In the genomic region with DNA sequence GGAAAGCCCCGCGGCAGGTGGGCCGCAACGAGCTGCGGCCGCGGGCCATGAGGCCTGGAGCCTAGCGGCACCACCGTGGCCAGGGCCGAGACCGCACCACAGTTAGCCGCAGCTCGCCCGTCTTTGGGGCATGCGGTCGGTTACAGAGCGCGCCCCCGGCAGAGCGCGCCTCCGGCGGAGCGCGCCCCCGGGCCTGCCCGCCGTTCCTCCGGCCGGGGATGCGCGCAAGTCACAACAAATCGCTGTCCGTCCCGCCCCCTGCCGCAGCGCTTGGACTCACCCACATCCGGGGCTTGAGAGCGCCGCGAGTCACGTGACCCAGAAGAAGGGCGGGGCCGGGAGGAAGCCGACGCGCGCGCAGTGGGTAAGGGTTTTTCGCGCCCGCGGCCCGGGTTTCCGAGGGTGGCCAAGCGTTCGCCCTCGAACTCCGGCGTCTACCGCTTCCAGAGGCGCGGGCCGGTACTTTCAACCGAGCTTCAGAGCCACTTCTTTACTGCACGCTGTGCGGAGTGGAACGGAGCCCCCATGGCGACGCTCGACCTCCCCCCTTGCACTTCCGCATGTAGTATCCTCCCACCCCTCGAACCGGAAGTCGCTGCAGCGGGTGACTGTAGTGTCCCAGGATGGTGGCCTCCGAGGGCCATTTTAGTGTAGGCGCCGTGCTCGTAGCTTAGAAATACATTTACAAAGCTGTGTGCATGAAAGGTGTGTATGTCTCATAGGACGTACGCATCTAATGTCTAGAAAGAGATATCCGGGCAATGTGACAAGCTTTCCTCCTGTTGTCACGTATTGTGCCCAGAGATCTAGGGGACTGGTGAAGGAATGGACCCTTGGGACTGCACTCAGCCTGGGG, we compare ENCODE assay signal across 8 mouse cellular contexts. TPM values are rescaled to one million over a fixed set of nuclear protein-coding genes. Genes with fewer than 3 reads are reported as not detected.
A peak's percentile ranks its signal among the peaks of the same experiment; 100 is the strongest.
DNase-seq lines count a peak whose midpoint lies in the region; ATAC-seq lines count a peak whose summit lies in the region.

A gene (plus strand): TSS at position 314 of the 856 bp plus-strand sequence.
A gene (minus strand): TSS at position 552 of the 856 bp plus-strand sequence.

- H3K4me1 ChIP-seq in heart, embryonic 13.5 days: peaks cover 41% of the 10 kb centered on the region
- H3K4me1 ChIP-seq in liver, embryonic 12.5 days: peaks cover 40% of the 10 kb centered on the region
- H3K4me1 ChIP-seq in stomach, embryonic 15.5 days: peaks cover 14% of the 10 kb centered on the region

- WGBS in heart, embryonic 13.5 days: under 1% methylated on average over 79 of the region's 84 CpGs
- under 1% methylated on average over 81 of the region's 84 CpGs for WGBS in liver, embryonic 12.5 days (ENCODE audit: insufficient replicate concordance)
- under 1% methylated on average over 83 of the region's 84 CpGs for WGBS in stomach, embryonic 15.5 days

- H3K27me3 ChIP-seq in heart, embryonic 13.5 days (replicated peaks): no peaks in the 10 kb centered on the region
- no peaks in the 10 kb centered on the region for H3K27me3 ChIP-seq in liver, embryonic 12.5 days (replicated peaks)
- no peaks in the 10 kb centered on the region for H3K27me3 ChIP-seq in stomach, embryonic 15.5 days (replicated peaks)

- H3K9ac ChIP-seq in heart, embryonic 13.5 days: peak within 1 kb of the TSS; percentile 98
- H3K9ac ChIP-seq in liver, embryonic 12.5 days: peak within 1 kb of the TSS; percentile 98
- peak within 1 kb of the TSS; percentile 99 for H3K9ac ChIP-seq in stomach, embryonic 15.5 days

- H3K4me2 ChIP-seq in heart, embryonic 13.5 days: peak within 1 kb of the TSS; percentile 77
- peak within 1 kb of the TSS; percentile 81 for H3K4me2 ChIP-seq in liver, embryonic 12.5 days
- H3K4me2 ChIP-seq in stomach, embryonic 15.5 days: peak within 1 kb of the TSS; percentile 71

- peak within 1 kb of the TSS; percentile 96 for H3K27ac ChIP-seq in heart, embryonic 13.5 days (replicated peaks)
- peak within 1 kb of the TSS; percentile 94 for H3K27ac ChIP-seq in liver, embryonic 12.5 days
- peak within 1 kb of the TSS; percentile 97 for H3K27ac ChIP-seq in stomach, embryonic 15.5 days

- peak; percentile 90 for ATAC-seq in erythroid progenitor cell, adult 5-6 weeks (replicated peaks; ENCODE audit: low FRiP score, poor library complexity, severe bottlenecking)
- ATAC-seq in heart, embryonic 13.5 days (ENCODE audit: extremely low read depth, insufficient number of reproducible peaks, low FRiP score, low TSS enrichment): peak; percentile 95
- ATAC-seq in liver, embryonic 12.5 days: peak; percentile 92
- peak; percentile 94 for ATAC-seq in stomach, embryonic 15.5 days (ENCODE audit: insufficient read depth, low FRiP score, low read depth)

- H3K36me3 ChIP-seq in heart, embryonic 13.5 days: peaks cover 14% of the 10 kb centered on the region
- 0 out of 2 replicates have a peak, but pooled peaks cover 3% of the 10 kb centered on the region for H3K36me3 ChIP-seq in liver, embryonic 12.5 days
- no peaks in the 10 kb centered on the region for H3K36me3 ChIP-seq in stomach, embryonic 15.5 days

- H3K4me3 ChIP-seq in heart, embryonic 13.5 days: peak within 1 kb of the TSS; percentile 92
- H3K4me3 ChIP-seq in liver, embryonic 12.5 days: peak within 1 kb of the TSS; percentile 96
- H3K4me3 ChIP-seq in stomach, embryonic 15.5 days (replicated peaks): peak within 1 kb of the TSS; percentile 94

- H3K9me3 ChIP-seq in heart, embryonic 13.5 days: no peaks in the 10 kb centered on the region
- no peaks in the 10 kb centered on the region for H3K9me3 ChIP-seq in liver, embryonic 12.5 days (replicated peaks)
- H3K9me3 ChIP-seq in stomach, embryonic 15.5 days: no peaks in the 10 kb centered on the region

- DNase-seq in CD4-positive helper T cell, adult 2 months (ENCODE audit: low read depth, low spot score): peak; percentile 97
- DNase-seq in brain, embryonic 18.5 days (ENCODE audit: low read depth, low spot score): peak; percentile 95
- DNase-seq in kidney, postnatal 10 days: peak; percentile 99
- DNase-seq in natural killer cell, adult 2 months (ENCODE audit: low spot score in 2 of 2): peak; percentile 97 to 98

RNA-seq across cellular contexts. Expression of the first gene that starts in this region (rescaled TPM):
- total RNA-seq in erythroid progenitor cell, adult 5-6 weeks (2015; ENCODE audit: low replicate concordance): 56.2 and 78.8 TPM in 2 replicates
- total RNA-seq in erythroid progenitor cell, adult 5-6 weeks (2017; ENCODE audit: low replicate concordance): 20.7 and 35.0 TPM in 2 replicates
- polyA plus RNA-seq in heart, embryonic 13.5 days (2015; fragmentation: Nextera tagmentation; extraction: Ambion mirVana): 224 and 259 TPM in 2 replicates
- 105 and 120 TPM in 2 replicates for polyA plus RNA-seq in liver, embryonic 12.5 days (2016; fragmentation: Nextera tagmentation; extraction: Ambion mirVana)
- 191 and 196 TPM in 2 replicates for polyA plus RNA-seq in stomach, embryonic 15.5 days (2015; fragmentation: Nextera tagmentation; extraction: Ambion mirVana)

RNA-seq across cellular contexts. Expression of the second gene that starts in this region (rescaled TPM):
- 31.7 and 33.5 TPM in 2 replicates for total RNA-seq in erythroid progenitor cell, adult 5-6 weeks (2015; ENCODE audit: low replicate concordance)
- total RNA-seq in erythroid progenitor cell, adult 5-6 weeks (2017; ENCODE audit: low replicate concordance): 15.7 and 25.6 TPM in 2 replicates
- 43.6 and 50.1 TPM in 2 replicates for polyA plus RNA-seq in heart, embryonic 13.5 days (2015; fragmentation: Nextera tagmentation; extraction: Ambion mirVana)
- 33.3 and 33.6 TPM in 2 replicates for polyA plus RNA-seq in liver, embryonic 12.5 days (2016; fragmentation: Nextera tagmentation; extraction: Ambion mirVana)
- 41.0 and 48.7 TPM in 2 replicates for polyA plus RNA-seq in stomach, embryonic 15.5 days (2015; fragmentation: Nextera tagmentation; extraction: Ambion mirVana)

Comparison
In these comparisons a context has a peak if more than half of its experiments do, and no peak if none do; other contexts are left out.
1. Peak in every context shown above with its lines: DNase-seq, ATAC-seq, H3K4me3 ChIP-seq and H3K27ac ChIP-seq.